Mouse (Mus musculus) liver, postnatal 0 days (tissue): ENCODE measurements around the gene Rpl10a. TPM values are rescaled to one million over a fixed set of nuclear protein-coding genes. Genes with fewer than 3 reads are reported as not detected.

Source experiments
- ATAC-seq: fragments of 200-750 bp; cut with Nextera tagmentation; 2 replicates; pipeline ENCODE4 v1.8.0; 2017; ENCODE audit warnings: mild to moderate bottlenecking, moderate library complexity
- DNase-seq: peaks from one replicate; pipeline ENCODE4 v3.0.0-alpha.2; 2016
- H3K27ac ChIP-seq: fragments of 300-500 bp; sonication (generic); 2 replicates; pipeline ENCODE4 v1.5.1; 2014; ENCODE audit warnings: antibody characterized with exemption, moderate library complexity, mild to moderate bottlenecking, low read depth
- H3K27me3 ChIP-seq: fragments of 300-500 bp; sonication (generic); 2 replicates; pipeline ENCODE4 v1.6.1; 2014; ENCODE audit warnings: low read length, control low read depth, mixed read lengths; ENCODE audit not compliant: insufficient read depth
- H3K36me3 ChIP-seq: fragments of 300-500 bp; sonication (generic); replicated peaks from 2 replicates; pipeline ENCODE4 v1.6.1; 2014; ENCODE audit warnings: mild to moderate bottlenecking, control low read depth, low read length, moderate library complexity, mixed read lengths; ENCODE audit not compliant: insufficient read depth
- H3K4me1 ChIP-seq: fragments of 300-500 bp; sonication (generic); 2 replicates; pipeline ENCODE4 v1.6.1; 2014; ENCODE audit warnings: antibody characterized with exemption, mild to moderate bottlenecking, control low read depth; ENCODE audit not compliant: insufficient read depth
- H3K4me2 ChIP-seq: fragments of 300-500 bp; sonication (generic); 2 replicates; pipeline ENCODE4 v1.6.1; 2014; ENCODE audit warnings: low read depth, mild to moderate bottlenecking, low read length, moderate library complexity, mixed read lengths
- H3K4me3 ChIP-seq: fragments of 300-500 bp; sonication (generic); 2 replicates; pipeline ENCODE4 v1.5.1; 2014; ENCODE audit warnings: low read depth, low read length
- H3K9ac ChIP-seq: fragments of 300-500 bp; sonication (generic); replicated peaks from 2 replicates; pipeline ENCODE4 v1.6.1; 2014; ENCODE audit warnings: mild to moderate bottlenecking, moderate library complexity
- H3K9me3 ChIP-seq: fragments of 300-500 bp; sonication (generic); 2 replicates; pipeline ENCODE4 v1.6.1; 2016; ENCODE audit warnings: mild to moderate bottlenecking, control low read depth, low read length, mixed read lengths
- CTCF ChIP-seq: sonication (generic); IDR thresholded peaks from 2 replicates; pipeline ENCODE4 v1.5.1; 2016; ENCODE audit warnings: antibody characterized with exemption, low read depth
- EP300 ChIP-seq: IDR thresholded peaks from 2 replicates; pipeline ENCODE4 v1.6.1; 2016; ENCODE audit warnings: antibody characterized with exemption, low read depth, mild to moderate bottlenecking
- WGBS: fragments of 180-500 bp; shearing (Covaris S2); extraction: QIAGEN DNeasy Blood & Tissue Kit; methylation state at CpG from one replicate; pipeline ENCODE4 v1.1.7; 2014; ENCODE audit not compliant: insufficient replicate concordance; 5-methylcytosine and 5-hydroxymethylcytosine counted together
- polyA plus RNA-seq: library from polyadenylated mRNA; unstranded; fragments of >200 nt; fragmentation: Nextera tagmentation; extraction: Ambion mirVana; gene quantifications from 2 replicates; pipeline ENCODE4 v1.2.1, GENCODE M21; 2015

Rpl10a gene
- polyA plus RNA-seq, 1 experiment from 2014 or later = 296 TPM

DNA sequence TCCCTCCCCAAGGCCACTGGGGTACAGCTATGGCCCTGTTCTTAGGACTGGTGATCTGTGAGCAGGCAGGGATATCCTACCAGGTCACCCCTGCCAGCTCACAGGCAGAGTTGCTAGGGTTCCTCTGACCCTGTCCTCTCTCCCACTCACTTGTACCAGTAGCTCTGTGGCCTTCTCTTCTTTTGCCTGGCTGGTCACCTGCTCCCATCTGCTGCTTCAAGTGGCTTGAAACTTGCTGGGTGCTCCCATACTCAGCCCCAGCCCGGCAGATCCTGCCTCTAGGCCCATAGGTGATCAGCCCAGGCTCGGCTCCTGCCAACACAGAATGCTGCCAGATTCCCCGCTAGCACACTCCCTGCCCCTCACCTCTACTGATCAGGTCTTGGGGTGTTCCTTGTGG, 27.4 kb upstream of the Rpl10a start:
- TF ChIP-seq CTCF (no peak), EP300 (no peak)
- 80% methylated on average over 3 of the region's 3 CpGs for WGBS
- Histone ChIP-seq H3K27ac (no peak overlapping the region), H3K4me1 (no peaks in the 10 kb centered on the region), H3K9me3 (no peaks in the 10 kb centered on the region), H3K4me2 (no peak overlapping the region), H3K9ac (no peak overlapping the region), H3K27me3 (no peaks in the 10 kb centered on the region), H3K4me3 (no peak overlapping the region), H3K36me3 (peaks cover 14% of the 10 kb centered on the region)
- DNase-seq (no peak), ATAC-seq (no peak)

DNA sequence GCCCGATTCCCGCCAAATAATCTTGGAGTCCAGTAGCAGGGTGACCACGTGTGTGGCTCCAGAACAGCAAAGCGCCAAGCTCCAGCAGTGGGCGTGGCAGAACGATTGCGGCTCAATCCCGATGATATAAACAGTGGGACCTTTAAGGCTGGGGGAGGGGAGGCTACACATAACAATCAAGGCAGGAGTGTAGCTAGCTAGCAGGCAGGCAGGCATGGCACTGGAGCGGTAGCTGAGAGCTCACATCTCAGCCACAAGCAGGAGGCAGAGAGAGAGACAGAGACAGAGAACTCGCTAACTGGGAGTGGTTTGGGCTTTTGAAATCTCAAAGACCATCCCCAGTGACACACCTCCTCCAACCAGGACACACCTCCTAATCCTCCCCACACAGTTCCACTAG, 23.1 kb upstream of the Rpl10a start:
- H3K4me2 ChIP-seq = no peak overlapping the region
- H3K36me3 ChIP-seq = no peaks in the 10 kb centered on the region; the same call in 1 of the 2 replicates
- TF ChIP-seq EP300 (no peak), CTCF (no peak)
- no peaks in the 10 kb centered on the region for H3K27me3 ChIP-seq
- DNase-seq (no peak), ATAC-seq (no peak)
- peaks cover 6% of the 10 kb centered on the region for H3K4me1 ChIP-seq
- no peak overlapping the region for H3K27ac ChIP-seq
- 69% methylated on average over 10 of the region's 10 CpGs for WGBS
- no peaks in the 10 kb centered on the region for H3K9me3 ChIP-seq
- H3K4me3 ChIP-seq = no peak overlapping the region
- H3K9ac ChIP-seq = no peak overlapping the region

DNA sequence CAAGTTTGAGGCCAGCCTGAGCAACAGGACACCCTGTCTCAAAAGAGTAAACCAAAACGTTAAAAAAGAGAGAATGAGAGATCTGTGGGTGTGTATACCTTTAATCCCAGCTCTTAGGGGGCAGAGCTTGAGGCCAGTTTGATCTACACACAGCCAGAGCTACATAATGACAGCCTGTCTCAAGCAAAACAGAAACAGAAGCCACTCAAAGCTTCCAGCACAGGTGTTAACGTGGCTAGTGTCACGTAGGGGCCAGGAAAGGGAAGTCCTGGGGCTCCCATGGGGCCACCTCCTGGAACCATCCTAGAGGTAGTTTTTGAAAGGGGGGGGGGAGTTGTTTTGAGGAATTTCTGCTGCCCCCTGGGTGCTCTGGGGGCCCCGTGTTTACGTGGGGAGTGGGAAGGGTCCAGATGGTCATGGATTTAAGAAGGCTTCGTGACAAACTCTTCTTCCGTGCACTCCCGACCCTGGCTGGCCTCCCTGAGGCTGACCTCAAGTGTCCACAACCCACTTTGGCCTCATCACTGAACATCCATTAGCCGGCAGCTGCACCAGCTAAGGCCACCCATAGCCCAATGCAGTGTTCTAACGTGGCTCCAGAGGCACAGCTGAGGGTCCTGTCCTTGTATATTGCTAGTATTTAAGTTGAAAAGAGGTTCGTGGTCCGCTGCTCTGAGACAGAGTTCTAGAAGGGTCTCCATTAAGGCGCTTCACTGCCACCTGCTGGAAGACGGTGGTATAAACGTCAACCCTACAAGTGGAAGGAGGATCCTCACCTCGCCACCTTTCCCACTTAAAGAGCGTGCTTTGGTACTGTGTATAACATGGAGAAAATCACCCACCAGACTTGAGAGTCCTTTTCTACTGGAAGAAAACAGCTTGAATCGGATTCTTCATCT, 19.7 kb upstream of the Rpl10a start:
- H3K27me3 ChIP-seq = no peaks in the 10 kb centered on the region
- peak overlapping the region; percentile 59 for H3K4me2 ChIP-seq
- no peaks in the 10 kb centered on the region for H3K9me3 ChIP-seq
- 11% methylated on average over 18 of the region's 18 CpGs for WGBS
- H3K27ac ChIP-seq = no peak overlapping the region
- DNase-seq (peak; percentile 90), ATAC-seq (no peak)
- H3K36me3 ChIP-seq = no peaks in the 10 kb centered on the region
- 0 out of 2 replicates have a peak overlapping the region, but pooled peaks have one; percentile 17 for H3K9ac ChIP-seq
- H3K4me3 ChIP-seq = no peak overlapping the region
- H3K4me1 ChIP-seq = peaks cover 11% of the 10 kb centered on the region
- TF ChIP-seq EP300 (no peak), CTCF (peak; percentile 93)

DNA sequence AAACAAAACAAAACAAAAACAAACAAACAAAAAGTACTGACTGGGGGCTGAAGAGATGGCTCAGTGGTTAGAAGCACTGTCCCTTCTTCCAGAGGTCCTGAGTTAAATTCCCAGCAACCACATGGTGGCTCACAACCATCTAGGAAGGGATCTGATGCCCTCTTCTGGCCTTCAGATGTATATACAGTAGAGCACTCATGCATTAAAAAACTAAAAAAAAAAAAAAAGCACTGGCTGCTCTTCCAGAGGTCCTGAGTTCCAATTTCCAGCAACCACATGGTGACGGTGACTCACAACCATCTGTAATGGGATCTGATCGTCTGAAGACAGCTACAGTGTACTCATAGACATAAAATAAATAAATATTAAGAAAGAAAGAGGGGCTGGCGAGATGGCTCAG, 17.4 kb upstream of the Rpl10a start:
- ATAC-seq (no peak), DNase-seq (no peak)
- no peak overlapping the region for H3K4me2 ChIP-seq
- 77% methylated on average over 3 of the region's 3 CpGs for WGBS
- H3K27ac ChIP-seq = no peak overlapping the region
- H3K9ac ChIP-seq = no peak overlapping the region
- peaks cover 20% of the 10 kb centered on the region for H3K4me1 ChIP-seq
- no peaks in the 10 kb centered on the region for H3K9me3 ChIP-seq
- peak; percentile 22; the same call in 1 of the 2 replicates for TF ChIP-seq CTCF
- no peak for TF ChIP-seq EP300
- peaks cover under 1% of the 10 kb centered on the region; the same call in 1 of the 2 replicates for H3K36me3 ChIP-seq
- H3K27me3 ChIP-seq = no peaks in the 10 kb centered on the region
- no peak overlapping the region for H3K4me3 ChIP-seq

DNA sequence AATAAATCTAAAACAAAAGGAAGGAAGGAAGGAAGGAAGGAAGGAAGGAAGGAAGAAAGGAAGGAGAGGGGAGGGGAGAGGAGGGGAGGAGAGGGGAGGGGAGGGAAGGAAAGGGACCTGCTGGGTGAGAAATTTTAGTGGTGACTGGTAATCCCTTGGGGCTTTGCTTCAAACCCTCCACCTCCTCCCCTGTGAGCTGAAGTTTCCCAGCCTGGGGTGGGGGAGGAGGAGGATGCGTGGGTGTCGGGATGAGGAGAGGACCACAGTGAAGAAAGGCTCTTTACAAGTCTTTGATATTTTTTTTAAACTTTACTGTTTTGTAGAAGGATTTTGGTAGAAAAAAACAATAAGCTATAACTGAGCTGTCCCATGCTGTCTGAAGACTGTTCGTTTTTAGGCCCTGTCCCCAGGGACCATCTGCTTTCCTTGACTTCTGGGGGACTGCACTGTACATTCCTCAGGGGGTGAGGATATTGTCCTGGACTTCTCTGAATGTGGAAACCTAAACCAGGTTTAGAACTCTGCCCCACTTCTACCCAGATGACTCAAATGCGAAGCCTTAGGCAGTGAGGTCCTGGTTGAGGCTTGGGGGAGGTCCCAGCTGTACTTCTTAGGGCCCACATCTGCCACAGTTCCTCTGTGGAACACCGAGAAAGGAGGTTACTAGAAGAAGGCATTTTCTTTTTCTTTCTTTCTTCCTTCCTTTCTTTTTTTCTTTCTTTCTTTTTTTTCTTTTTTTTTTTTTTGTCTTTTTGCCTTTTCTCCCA, 16.7 kb upstream of the Rpl10a start:
- H3K4me2 ChIP-seq = no peak overlapping the region
- no peaks in the 10 kb centered on the region for H3K27me3 ChIP-seq
- H3K9me3 ChIP-seq = no peaks in the 10 kb centered on the region
- no peak for DNase-seq
- peaks cover 20% of the 10 kb centered on the region for H3K4me1 ChIP-seq
- no peak for ATAC-seq
- H3K4me3 ChIP-seq = no peak overlapping the region
- no peak overlapping the region for H3K9ac ChIP-seq
- WGBS = 80% methylated on average over 5 of the region's 5 CpGs
- no peak for TF ChIP-seq EP300
- H3K27ac ChIP-seq = no peak overlapping the region
- H3K36me3 ChIP-seq = peaks cover 3% of the 10 kb centered on the region; the same call in 1 of the 2 replicates
